Mouse (Mus musculus): Measurements from ENCODE around the gene Dph1.
A peak's percentile ranks its signal among the peaks of the same experiment; 100 is the strongest.

Gene Dph1

GRCm38 (mm10) chr11:75173095-75173798, 17.8 kb downstream of the Dph1 start:
- DNase-seq: peak; percentile 87

GRCm38 (mm10) chr11:75172151-75173094, 18.6 kb downstream of the Dph1 start:
- peak; percentile 43 for DNase-seq

DNA sequence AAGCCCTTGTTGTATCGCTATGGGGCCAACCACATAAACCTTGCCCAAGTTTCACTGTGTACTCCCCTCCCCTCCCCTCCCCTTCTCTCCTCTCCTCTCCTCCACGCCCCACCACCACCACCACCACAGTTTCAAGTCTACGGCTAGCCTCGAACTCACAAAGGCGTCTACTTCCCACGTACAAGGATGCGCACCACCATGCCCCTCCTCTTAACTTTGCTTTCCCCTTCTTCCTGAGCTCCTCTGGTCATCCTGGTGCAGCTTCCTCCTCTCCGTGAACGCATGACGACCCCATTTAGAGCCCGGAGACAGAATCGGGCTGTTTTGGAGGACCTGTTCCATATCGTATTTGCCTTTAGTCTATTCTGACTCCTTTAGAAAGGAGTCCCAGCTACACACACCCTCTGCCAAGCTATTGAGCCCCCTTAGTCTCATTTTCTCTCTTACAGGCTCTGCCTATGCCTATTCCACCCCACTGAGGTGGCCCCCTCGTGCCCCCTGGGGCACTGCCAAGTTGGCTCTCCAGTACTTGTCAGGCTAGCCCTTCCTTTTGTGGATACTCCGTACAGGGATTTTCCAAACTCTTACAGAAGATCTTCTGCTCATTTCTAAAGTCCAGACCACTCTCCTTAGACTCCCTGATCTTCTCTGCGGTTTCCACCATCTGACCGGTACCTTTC, 19.7 kb downstream of the Dph1 start:
- peak; percentile 38 for DNase-seq

DNA sequence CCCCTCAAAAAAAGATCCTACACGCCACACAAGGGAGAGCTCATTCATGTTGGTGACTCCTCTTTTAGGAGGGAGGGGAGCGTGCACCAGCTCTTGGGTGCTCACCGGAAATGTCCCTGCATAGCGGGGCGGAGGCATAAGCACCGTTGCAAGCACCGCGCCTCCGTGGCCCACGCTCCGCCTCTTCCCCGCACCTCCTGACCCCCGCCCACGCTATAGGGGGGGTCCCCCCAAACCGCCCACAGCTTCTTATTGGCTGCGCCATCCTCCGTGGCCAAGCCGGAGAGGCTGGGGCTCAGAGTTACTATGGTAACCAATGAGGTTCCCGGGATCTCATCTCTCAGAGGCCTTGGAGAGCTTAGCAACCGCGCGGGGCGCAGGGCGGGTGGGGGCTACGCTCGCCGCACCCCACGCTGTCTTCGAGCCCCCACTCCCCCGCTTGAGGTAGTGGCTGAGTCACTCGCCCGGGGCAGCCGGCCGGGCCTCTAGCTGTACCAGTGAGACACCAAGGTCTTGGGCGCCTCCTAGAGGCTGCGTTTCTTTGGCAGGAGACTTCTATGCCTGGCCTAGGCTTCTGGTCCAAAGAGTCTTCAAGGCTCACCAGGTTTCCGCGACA, 20.8 kb downstream of the Dph1 start:
- peak; percentile 93 for DNase-seq

GRCm38 (mm10) chr11:75169405-75170080, 21.5 kb downstream of the Dph1 start, which contains the start of gene Hic1:
Gene Hic1, minus strand, starts transcription at chr11:75169519.
- DNase-seq: no peak

DNA sequence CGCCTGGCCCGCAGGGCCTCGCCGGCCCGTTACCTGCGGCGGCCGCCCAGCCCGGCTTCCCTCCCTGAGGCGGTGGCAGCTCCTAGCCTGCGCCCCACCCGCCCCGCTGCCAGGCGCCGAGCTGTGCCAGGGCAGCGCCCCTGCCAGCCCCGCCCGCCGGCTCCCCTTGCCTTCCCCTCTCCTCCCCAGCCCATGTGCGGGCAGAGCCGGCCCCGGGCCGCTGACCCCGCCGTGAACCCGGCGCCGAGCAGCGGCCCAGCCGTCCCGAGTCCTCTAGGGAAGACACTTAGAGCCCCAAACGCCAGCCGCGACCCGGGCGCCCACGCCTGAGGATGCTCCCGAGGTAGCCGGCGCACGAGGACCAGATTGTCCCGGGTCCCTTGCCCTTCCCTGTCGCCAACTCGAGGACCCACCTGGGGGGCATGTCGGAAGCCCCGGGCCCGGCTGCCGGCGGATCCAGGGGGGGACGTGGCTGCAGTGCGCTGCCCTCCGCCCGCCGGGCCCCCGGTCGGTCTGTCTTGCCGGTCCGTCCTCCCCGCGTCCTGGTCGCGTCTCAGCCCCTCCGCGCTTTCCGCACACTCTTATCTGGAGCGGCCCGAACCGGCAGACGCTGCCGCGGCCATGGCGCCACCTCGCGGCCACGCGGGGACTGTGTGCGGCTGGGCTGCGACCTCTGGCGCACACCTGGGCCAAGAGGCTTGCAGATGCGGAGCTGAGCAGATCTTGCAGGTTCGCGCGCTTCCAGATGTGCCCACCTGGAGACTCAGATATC, 22.3 kb downstream of the Dph1 start:
- peak; percentile 78 for DNase-seq

DNA sequence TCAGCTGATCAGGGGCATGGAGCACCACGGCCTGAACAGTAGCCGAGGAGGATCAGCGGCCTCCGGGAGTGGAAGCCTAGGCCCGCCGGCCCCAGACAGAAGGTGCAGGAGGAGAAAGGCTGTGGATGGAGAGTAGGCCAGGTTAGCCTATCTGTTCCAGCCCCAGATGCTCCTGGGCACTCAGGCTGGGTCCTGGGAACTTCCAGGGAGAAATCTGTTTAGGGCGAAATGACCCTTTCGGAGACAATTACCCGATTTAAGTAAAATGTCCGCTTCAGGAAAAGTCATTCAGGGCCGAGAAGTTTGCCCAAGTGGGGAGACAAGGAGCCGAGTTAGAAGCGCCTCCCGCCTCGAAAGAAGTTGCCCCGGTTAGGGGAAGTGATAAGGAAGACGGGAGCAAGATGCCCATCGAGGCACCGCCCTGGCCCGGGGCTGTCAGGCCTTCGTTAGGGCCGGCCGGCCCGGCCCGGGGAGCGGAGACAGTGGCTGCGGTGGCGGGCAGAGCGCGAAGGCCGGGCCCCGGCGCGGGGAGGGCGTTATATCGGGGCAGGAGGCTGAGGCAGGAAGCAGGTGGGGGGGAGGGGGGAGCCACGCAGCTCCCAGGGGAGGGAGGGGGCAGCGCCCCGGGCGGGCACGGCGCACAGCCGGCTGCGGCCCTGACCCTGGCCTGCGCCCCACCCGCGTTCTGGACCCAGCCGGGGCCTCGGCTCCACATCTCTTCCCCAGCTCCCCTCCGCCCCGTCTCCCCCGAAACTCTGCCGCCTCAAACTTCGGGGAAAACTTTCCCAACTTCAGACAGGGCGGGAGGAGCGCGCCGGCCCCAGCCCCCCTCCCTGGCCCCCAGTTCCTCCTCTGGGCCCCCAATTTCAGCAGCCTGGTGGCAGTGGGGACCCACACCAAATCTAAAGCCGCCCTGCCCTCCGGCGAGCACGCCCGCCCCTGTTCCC, 23.1 kb downstream of the Dph1 start:
- peak; percentile 32 for DNase-seq

- peak; percentile 31 for DNase-seq
Measured at GRCm38 (mm10) chr11:75166861-75167642, 24.0 kb downstream of the Dph1 start.

- peak; percentile 28 for DNase-seq
Measured at GRCm38 (mm10) chr11:75166193-75166842, 24.7 kb downstream of the Dph1 start.

DNA sequence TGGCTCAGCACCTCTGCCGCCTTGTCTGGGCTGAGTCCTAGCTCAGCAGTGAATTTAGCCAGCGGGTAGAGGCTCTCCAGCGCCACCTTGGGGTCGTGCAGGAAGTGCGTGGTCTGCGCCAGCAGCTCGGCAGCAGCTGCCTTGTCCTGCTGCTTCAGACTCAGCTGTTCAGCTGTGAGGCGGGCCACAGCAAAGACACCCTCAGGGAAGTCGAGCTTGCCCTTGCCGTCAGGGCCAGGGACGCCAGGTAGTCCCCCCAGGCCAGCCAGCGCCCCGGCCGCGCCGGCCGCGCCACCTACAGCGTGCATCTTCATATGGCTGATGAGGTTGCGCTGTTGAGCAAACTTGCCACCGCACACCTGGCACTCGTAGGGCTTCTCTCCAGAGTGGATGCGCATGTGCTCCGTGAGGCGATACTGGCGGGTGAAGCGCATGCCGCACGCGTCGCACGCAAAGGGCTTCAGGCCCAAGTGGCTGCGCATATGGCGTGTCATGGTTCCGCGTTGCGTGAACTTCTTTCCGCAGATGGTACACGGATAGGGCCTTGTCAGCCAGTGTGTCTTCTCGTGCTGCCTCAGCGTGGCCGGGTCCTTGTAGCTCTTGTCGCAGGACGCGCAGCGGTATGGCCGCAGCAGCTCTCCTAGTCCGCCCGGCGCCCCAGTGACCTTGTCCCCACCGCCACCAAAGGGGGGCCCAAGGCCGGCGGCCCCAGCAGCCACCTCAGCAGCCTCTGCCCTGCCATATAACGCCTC, 25.4 kb downstream of the Dph1 start:
- DNase-seq: peak; percentile 49

DNA sequence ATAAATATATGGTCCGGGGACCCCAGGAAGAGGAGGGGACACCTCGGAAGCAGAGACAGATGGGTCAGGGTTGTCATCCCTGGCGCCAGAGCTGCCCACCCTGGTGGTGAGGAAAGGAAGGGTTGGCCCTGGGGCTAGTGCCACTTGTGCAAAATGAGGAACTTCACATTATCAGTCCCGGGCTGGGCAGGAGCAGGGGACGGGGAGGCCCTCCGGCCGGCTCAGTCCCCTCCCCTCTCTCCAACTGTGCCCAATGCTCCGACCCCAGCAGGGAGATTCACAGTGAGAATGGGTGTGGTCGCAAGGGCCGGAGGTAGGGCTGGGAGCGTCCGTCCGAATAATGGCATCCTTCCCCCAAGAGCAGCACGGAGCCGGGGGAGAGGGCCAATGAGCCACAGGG, 26.3 kb downstream of the Dph1 start:
- DNase-seq: peak; percentile 16

DNA sequence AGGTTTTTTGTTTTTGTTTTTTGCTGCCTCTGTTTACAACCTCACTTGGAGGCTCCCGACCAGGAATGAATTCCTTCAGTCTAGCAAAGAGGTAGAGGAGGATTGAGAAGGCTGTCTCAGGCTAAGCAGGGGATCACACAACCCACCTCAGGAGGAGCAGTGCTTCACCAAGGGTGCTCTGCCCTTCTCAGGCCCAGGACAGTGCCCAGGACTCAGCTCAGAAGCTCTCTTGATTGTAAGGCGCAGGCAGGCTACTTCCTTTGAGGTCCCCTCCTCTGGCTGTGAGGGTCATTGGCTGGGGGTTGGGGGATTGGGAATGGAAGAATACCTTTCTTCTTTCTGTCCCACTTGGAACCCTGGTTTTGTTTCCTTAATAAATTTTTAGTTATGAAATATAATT, 27.0 kb downstream of the Dph1 start:
- no peak for DNase-seq

DNA sequence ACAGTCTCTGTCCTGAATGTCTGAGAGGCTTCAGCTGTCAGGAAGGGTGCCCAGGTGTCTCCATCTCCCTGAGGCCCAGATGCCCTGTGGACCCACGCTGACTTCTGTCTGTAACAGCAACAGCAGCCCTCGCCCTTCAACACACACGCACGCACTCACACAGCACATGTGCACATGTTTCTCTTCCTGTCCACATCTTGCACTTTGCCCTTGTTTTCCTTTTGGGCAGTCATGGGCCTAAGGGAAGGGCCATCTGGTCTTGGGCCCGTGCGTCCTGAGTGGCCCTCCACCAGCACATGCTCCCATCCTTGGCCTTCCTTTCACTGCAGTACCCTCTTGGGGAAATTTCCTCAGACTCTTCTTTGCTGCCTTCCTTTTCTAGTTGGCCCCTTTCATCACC, 27.7 kb downstream of the Dph1 start:
- DNase-seq: no peak

DNA sequence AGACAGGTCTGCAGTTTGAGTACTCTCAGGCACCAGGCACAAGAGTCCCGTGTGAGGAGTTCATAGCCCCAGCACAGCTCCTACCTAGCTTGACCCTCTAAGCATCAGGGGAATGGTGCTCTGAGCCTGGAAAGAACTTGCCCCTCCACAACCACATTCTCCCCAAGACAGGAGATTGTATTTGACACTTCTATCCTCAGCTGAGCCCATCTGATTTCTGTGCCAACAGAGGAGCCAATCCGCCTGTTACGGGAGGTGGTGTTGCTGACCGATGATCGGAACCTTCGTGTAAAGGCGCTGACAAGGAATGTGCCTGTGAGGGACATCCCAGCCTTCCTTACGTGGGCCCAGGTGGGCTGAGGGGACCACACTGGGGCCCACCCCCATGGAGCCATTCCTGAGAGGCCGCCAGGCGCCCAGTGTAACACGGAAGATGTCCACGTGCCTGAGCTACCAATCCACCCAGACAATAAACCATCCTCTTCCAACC, 28.4 kb downstream of the Dph1 start:
- peak; percentile 5 for DNase-seq

DNA sequence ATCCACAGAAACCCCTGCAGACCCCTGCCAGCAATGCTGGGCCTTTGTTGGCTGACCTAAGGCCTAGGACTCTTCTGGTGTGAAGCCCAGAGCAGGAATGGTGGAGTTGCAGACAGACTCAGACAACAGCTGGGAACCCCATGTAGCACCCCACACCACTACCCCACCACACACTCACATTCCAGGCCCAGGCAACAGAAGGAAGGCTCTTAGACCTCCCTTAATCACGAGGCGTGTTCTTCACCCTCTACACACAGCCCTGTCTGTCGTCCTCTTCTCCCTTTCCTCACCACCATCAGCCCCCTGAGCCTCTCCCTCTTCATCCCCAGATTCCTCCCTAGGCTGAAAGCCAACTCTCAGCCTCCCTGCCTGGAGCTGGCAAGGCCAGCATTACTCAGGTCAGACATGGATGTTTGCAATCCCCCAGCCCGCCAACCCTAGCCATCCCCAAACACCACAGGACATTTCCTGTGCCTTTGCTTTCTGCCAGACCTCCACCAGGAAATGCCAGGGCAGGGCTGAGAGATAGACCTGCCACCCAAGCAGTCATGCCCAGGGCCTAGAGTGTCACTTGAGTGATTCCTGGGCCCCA, 29.5 kb downstream of the Dph1 start:
- DNase-seq: no peak

DNA sequence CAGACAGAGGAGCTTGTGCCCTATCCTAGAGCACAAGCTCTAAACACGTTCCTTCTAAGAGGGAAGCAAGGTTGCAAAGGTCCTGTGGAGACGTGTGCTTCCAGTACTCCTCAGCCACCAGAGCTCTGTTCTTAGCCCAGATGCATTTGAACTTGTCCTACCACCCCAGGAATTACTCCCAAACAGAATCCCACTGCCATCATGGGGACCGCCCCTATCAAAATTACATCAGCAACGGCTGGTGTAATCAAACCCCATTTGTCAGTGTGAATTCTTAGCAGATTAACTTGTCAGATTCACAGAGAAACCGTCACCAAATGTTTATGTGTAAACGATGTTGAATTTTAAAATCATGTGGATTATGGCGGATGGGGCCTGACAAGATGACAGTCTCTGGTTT, 30.1 kb downstream of the Dph1 start:
- no peak for DNase-seq

DNA sequence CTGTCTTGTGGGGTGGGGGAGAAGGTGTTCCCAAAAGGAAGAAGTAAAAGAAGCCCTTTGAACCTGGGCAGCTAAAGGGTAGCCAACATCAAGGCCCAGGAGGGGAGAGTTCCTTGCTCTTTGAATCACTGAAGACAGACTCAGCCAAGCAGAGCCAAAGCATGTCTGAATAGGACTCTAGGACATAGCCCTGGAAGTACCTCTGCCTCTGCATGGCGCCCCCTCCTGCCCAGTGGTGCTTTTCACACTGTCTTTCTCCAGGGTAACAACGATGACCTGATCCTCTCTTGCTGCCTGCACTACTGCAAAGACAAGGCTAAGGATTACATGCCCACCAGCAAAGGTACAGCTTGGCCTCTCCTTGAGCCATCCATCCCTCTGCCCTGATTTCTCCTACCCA, 31.5 kb downstream of the Dph1 start:
- no peak for DNase-seq

DNA sequence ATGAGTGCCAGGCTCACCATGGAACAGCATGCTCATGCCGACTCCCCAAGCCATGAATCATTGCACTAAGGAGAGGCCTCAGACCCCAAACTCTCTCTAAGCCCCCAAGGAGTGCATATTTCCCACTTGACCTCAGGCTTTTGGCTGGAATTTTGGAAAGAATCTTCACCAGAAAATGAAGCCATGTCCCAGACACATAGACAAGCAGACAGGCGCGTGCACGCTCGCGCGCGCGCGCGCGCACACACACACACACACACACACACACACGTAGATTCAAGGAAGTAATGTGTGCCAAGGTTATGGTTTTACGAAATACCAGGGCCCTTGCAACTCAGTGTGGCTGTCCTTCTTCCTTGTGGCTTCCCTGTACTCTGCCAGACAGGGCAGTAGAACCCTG, 32.6 kb downstream of the Dph1 start:
- DNase-seq: no peak

All from cerebellum, adult 11 months (tissue).